Mouse (Mus musculus) stomach, postnatal 0 days (tissue): Measurements from ENCODE around the gene Unc5c.

Experiments used
- CTCF ChIP-seq: IDR thresholded peaks from 2 replicates; pipeline ENCODE4 v1.5.1; 2016; ENCODE audit warnings: antibody characterized with exemption, low read depth, mild to moderate bottlenecking, moderate library complexity
- EP300 ChIP-seq: optimal IDR thresholded peaks from 2 replicates; pipeline ENCODE3; 2016; ENCODE audit warnings: antibody characterized with exemption

GRCm38 (mm10) chr3:141476670-141477069 lies 11.7 kb downstream of the Unc5c start:
- TF ChIP-seq CTCF (no peak), EP300 (no peak)
